Mouse (Mus musculus): Measurements from ENCODE around the gene Gm867.

The Gm867 gene

DNA sequence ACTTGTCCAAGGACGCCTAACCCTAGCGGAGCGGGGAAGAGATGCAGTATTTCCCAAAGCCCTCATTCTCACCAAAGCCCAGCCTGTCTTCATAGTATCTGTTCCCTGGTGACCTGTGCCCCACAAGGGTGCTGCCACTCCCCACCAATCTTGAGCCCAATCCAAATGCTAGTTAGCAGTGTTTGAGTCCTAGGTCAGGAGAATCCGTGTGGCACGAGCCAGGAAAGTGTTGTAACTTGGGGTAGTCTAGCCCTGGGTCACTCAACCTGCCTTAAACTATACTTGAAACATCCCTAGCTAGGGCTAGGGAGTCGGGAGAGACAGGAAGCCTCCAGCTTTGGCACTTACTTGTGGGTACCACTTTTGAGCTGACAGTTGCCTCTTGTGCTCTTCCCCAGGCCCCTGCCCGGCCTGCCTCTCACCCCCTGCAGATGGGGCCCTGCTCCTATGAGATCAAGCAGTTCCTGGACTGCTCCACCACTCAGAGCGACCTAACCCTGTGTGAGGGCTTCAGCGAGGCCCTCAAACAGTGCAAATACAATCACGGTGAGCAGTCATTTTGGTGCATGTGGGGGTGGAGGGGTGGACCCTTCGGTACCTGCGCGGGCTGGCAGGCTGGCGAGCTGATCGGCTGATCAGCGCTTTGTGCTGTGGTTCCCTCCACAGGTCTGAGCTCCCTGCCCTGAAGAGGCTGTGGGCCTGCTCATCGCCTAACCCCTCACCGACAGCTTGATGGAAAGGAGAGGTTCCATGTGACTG is 3.4 kb downstream of the Gm867 start:
- DNase-seq (ENCODE audit: extremely low spot score) = no peak

DNA sequence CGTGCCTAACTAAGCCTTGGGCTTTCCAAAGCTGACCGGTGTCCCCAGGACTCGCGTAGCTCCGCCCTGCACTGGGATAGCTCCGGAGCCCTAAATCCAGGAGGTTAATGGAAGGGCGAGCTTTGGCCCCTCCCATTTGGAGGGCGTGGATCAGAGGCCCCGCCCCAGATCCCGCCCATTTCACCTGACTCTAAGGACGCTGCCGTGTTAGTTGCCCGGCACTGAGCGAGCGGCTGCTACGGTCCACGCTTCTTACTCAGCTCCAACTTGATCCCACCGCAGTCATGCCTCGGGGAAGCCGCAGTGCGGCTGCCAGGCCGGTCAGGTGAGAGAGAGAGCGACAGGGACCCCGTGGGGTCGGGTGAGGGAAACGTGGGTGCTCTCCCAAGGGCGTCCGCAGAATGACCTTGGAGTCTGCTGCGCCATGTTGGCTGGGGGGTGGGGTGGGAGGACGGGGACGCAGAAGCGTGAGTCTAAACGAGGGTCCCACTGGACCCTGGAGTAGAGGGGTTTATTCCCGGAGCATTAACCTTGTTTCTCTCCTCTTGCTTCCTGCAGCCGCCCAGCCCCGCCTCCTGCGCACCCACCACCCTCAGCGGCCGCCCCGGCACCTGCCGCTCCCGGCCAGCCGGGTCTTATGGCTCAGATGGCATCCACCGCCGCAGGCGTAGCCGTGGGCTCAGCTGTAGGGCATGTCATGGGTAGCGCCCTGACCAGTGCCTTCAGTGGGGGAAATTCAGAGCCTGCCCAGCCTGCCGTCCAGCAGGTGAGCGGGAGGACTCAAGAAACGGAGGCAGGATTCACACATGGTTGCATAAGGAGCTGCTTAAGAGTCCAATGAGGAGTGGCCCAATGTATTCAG is 4.6 kb downstream of the Gm867 start, which contains the start of gene Mmp11:
Gene Mmp11 (minus strand): TSS at position 817 of the 862 bp plus-strand sequence.
- peak; percentile 83 for DNase-seq (ENCODE audit: extremely low spot score)

GRCm38 (mm10) chr10:75934991-75935390 is 5.5 kb downstream of the Gm867 start:
- DNase-seq (ENCODE audit: extremely low spot score) = no peak

GRCm38 (mm10) chr10:75932891-75933290 is 7.6 kb downstream of the Gm867 start, which contains the start of gene Chchd10:
Gene Chchd10 (plus strand): TSS chr10:75933130.
- no peak for DNase-seq (ENCODE audit: extremely low spot score)

GRCm38 (mm10) chr10:75932081-75932678 is 8.3 kb downstream of the Gm867 start:
- peak; percentile 82 for DNase-seq (ENCODE audit: extremely low spot score)

DNA sequence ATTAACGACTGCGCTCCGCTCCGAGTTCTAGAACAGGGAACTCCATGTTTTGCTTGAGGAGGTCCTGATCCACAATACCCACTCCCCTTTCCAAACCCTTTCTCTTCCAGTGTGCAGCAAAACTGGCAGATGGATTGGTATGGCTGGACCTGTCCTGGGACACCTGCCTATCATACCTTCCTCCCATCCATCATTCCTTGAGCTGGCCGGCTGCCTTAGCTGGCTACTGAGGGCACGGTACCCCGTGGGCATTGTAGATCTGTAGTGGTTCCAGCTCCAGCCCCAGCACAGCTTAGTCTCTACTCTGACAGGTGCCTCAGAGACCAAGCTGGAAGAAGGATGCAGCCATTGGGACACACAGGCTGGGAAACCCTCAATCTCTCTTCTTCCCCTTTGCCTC is 9.2 kb downstream of the Gm867 start:
- no peak for DNase-seq (ENCODE audit: extremely low spot score)

- no peak for DNase-seq (ENCODE audit: extremely low spot score)
These were observed 10.2 kb downstream of the Gm867 start for GRCm38 (mm10) chr10:75930304-75930703.

DNA sequence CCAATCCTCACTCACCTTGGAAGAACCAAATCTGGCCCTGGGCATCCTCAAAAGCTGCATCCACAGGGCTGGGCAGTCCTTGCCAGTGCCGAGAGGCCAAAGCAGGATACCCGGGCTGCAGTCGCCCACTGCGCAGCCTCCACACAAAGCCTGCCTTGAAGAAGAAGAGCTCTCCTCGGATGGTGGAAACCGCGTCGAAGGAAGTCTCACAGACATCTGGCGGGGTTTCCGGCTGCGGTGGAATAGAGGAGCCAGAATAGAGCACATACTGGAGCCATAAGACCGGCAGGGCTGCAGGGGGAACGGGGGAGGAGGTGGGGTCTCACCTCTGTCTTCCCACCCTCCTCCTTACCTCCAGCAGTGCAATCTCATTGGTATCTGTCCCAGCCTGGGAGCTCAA is 14.1 kb downstream of the Gm867 start:
- no peak for DNase-seq (ENCODE audit: extremely low spot score)

DNA sequence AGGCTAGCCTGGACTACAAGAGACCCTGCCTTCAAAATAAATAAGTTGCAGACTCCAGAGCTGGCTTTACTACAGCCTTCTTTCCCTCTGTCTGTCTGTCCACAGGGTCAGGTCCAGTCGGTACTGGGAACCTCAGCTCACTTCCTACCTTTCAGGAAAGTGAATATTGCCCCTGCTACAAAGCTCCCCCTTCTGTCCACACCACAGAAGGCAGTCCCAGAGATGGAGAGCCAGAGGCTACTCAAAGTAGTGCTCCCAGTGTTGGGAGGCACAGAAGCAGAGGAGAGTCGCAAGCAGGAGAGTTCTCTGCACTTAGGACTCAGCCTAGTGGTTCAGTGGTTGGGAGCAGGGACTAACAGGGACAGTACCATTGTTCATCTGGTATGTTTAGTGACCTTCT is 16.1 kb downstream of the Gm867 start:
- DNase-seq (ENCODE audit: extremely low spot score) = no peak

- no peak for DNase-seq (ENCODE audit: extremely low spot score)
These were observed 18.5 kb downstream of the Gm867 start for GRCm38 (mm10) chr10:75921726-75922560.

DNA sequence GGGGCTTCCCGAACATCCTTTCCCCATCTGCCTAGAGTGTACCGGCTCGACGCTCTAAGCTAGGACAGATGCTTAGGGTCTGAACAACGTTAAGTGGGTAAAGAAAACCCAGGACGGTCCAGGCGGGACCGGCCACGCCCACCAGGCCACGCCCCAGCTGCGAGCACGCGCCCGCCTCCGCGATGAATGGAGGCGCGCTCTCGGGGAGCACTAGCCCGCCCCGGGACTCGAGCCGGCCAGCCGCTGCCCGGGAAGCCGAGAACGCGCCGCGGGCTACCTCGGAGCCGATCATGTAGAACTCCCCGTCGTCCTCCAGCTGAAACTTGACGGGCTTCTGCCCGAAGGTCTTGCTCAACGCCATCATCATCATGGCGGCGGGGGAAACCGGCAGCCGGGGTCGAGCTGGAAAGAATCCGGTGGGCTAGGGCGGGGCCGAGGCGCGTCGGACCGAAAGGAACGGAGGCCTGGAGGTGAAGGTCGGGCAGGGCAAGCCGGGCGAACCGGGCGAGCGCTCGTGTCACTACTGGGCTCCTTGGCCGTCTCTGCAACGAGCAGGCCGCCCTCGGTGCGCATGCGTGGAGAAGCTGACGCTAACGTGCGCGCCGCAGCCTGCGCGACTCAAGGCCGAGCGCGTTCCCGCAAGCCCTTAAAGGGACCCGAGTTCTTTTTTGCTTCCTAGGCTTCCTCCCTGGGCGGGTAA is 19.3 kb downstream of the Gm867 start, which contains the start of gene Smarcb1:
Gene Smarcb1 (minus strand): TSS at position 592 of the 700 bp plus-strand sequence.
- DNase-seq (ENCODE audit: extremely low spot score) = peak; percentile 91

DNA sequence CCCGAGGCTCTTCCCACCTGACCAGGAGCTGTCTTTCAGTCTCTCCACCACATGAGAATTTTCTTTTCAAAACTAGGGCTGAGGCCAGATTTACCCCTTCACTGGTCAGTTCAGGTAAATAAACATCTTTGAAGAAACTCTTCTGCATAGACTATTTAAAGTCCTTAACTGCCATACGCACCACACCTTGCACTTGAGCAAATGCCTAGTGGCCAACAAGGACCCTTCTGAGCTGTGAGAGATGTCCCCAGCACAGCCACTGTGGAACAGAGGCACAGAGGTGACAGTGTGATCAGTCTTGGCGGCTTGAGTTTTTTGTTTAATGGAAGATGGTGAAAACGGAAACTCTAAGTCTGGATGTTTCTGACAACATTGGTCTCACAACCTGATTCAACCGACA is 21.4 kb downstream of the Gm867 start:
- DNase-seq (ENCODE audit: extremely low spot score) = no peak

GRCm38 (mm10) chr10:75916840-75917239 is 23.6 kb downstream of the Gm867 start:
- no peak for DNase-seq (ENCODE audit: extremely low spot score)

GRCm38 (mm10) chr10:75915557-75915956 is 24.9 kb downstream of the Gm867 start:
- DNase-seq (ENCODE audit: extremely low spot score) = no peak

DNA sequence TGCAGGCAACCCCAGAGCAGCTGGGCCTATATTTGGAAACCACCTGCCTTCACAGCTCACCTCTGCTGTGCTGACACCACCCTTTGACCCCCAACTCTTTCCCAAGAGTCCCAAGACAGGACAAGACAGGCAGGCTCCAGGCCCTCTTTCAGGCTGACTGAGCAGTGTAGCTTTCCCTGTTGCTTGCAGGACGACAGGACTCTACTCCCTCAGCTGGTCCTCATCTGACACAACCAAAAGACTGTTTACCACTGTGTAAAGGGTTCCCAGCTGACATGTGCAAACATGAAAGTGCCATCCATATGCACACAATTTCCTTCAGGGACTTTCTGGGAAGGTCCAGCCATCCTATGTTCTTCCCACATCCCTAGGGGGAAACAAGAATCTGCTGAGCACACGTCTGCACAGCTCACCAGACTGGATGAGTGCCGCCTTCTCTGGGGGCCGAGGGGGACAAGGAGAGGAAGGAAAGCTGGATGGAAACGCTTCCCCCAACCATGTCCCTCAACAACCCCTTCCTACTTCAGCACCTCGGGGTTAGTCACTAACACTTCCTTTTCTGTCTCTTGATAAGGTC is 27.4 kb downstream of the Gm867 start:
- DNase-seq (ENCODE audit: extremely low spot score) = no peak

- no peak for DNase-seq (ENCODE audit: extremely low spot score)
These were observed 29.8 kb downstream of the Gm867 start for GRCm38 (mm10) chr10:75910698-75911097.

DNA sequence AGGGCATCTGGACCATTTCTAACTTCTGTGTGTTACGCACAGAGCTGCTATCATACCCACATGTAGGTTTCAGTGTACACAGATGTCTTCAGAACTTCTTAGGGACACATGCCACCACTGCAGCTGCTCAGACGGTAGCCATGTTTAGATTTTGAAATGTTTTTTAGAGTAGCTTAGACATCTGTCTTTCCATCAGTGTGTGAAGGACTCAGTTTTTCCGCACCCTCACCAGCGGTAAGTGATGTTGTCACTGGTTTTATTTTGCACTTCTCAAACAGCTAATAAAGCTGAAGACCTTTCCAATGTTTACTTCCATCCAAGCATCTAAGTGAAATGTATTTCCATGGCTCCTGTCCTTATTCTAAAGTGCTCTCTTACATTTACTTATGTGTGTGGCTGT is 33.6 kb downstream of the Gm867 start:
- no peak for DNase-seq (ENCODE audit: extremely low spot score)

GRCm38 (mm10) chr10:75904391-75904790 is 36.1 kb downstream of the Gm867 start:
- no peak for DNase-seq (ENCODE audit: extremely low spot score)

DNA sequence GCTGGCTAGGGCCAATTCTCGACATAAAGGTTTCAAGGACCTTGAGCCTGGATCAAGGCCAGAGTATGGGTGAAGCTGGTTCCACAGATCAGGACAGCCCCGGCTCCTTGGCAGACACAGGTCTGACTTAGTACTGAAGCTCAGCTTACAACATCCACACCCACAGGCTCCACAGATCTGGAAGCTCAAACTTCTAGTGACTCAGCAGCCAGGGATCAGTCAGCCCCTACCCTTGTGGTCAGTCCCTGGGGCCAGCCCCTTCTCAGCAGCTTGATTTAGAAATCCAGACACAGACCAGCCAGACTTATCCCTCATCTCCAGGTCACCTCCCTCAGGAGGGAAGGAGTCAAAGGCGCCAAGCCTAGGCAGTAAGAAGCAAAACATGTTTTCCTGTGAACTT is 41.6 kb downstream of the Gm867 start:
- no peak for DNase-seq (ENCODE audit: extremely low spot score)

DNA sequence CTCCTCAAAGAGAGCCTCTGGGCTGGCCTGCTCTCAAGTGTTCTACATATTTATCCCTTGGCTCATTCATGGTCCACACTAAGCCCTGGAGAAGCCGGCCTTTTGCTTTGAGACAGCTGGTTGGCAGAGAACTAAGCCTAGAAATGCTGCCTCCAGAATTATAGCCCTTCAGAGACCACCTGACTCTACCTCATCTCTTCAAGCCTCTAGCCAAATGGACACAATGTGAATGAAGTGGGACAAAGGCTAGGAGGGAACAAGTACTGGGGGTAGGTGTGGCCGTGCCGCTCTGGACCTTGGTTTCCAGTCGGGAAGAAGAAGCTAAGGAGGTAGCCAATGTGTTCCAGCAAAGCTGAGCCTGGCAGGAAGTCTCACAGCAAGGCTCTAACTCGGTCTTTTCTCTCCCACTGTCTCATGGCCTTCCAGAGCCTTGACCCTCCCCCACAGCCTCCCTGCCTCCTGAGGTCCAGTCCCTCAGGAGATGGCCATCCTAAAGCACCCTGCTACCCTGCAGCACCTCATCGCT is 42.4 kb downstream of the Gm867 start:
- no peak for DNase-seq (ENCODE audit: extremely low spot score)
